Mouse (Mus musculus) hindbrain, embryonic 10.5 days (tissue): ENCODE measurements at regions not wholly inside any gene's neighbourhood (a gene's known extent, or its start where the extent isn't known, plus 50 kb on each side); places are given as distances from the start of the nearest gene placed in this dataset.

Source experiments
- DNase-seq: peaks from one replicate; pipeline ENCODE4 v3.0.0-alpha.2; 2017; ENCODE audit warnings: low spot score
- H3K27ac ChIP-seq: fragments of 300-500 bp; sonication (generic); 2 replicates; pipeline ENCODE4 v1.5.1; 2016; ENCODE audit warnings: mild to moderate bottlenecking, moderate library complexity
- H3K27me3 ChIP-seq: fragments of 300-500 bp; sonication (generic); 2 replicates; pipeline ENCODE4 v1.6.1; 2016; ENCODE audit warnings: mild to moderate bottlenecking; ENCODE audit not compliant: poor library complexity, insufficient read depth, severe bottlenecking
- H3K36me3 ChIP-seq: fragments of 300-500 bp; sonication (generic); 2 replicates; pipeline ENCODE4 v1.6.1; 2016; ENCODE audit warnings: mild to moderate bottlenecking, moderate library complexity
- H3K4me1 ChIP-seq: fragments of 300-500 bp; sonication (generic); replicated peaks from 2 replicates; pipeline ENCODE4 v1.6.1; 2016; ENCODE audit warnings: mild to moderate bottlenecking
- H3K4me3 ChIP-seq: fragments of 300-500 bp; sonication (generic); 2 replicates; pipeline ENCODE4 v1.5.1; 2016; ENCODE audit warnings: mild to moderate bottlenecking, moderate library complexity
- H3K9me3 ChIP-seq: fragments of 300-500 bp; sonication (generic); 2 replicates; pipeline ENCODE4 v1.6.1; 2016; ENCODE audit warnings: mild to moderate bottlenecking, moderate library complexity
- WGBS: fragments of 180-500 bp; shearing (Covaris S2); methylation state at CpG from one replicate; pipeline ENCODE4 v1.1.7; 2016; 5-methylcytosine and 5-hydroxymethylcytosine counted together

DNA sequence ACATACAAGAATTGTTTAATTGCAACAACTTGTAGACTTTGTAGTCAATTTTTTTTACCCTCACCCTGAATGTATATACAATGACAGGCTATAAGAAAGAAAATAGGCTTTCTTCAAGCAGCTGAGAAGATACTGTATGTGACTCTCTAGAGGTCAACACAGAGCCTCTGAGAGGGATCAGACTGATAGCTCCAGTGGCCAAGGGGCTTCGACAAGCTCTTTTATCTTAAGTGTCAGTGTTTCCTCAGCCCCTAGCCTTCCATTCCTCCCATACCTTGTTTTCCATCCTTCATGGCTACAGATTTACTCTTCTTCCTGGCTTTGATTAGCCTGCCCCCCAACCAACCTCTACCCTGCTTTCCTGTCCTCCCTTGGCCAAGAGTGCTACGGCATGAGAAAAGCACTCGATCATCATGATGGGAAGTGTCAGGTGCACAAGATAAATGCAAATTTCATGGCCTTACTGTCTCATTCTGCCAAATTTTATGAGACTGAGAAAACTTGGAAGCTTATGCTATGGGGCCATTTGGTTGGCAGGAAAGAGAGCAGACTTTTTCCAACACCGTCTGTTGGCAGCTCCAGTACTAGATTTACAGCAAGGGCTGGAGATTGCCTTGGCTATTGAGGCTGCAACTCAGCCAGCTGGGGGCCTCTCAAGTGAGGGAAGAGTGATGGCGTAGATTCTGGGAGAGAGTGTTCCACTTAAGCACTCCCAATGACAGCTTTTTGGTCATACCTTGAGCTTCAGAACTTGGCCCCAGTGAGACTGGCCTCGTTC lies 484.3 kb upstream of the Etaa1 start:
- H3K36me3 ChIP-seq = no peaks in the 10 kb centered on the region

DNA sequence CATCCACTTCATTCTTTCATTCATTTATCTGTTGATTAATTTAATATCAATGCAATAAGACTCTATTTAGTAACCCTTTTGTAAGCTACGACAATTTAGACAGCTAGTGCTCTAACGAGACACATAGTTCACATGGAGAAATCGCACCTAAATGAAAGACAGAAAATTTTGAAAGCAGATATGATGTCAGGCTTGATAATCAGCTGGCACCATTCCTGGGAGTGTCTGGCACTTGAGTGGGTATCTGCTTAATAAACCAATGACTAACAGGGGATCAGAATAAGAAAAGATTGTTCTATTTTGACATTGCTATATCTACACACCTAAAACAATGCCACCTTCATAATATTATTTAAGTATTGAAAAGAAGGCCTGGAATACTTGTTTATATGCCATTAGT lies 467.4 kb upstream of the Etaa1 start:
- no peak for DNase-seq
- Histone ChIP-seq H3K4me3 (no peak overlapping the region), H3K27ac (no peak overlapping the region), H3K27me3 (no peaks in the 10 kb centered on the region), H3K36me3 (no peaks in the 10 kb centered on the region), H3K9me3 (no peaks in the 10 kb centered on the region), H3K4me1 (no peaks in the 10 kb centered on the region)
- WGBS = 88% methylated on average over 3 of the region's 3 CpGs

More for the DNA sequence above, 484.3 kb upstream of the Etaa1 start:
- Histone ChIP-seq H3K9me3 (no peaks in the 10 kb centered on the region), H3K27ac (no peak overlapping the region), H3K4me1 (no peaks in the 10 kb centered on the region), H3K27me3 (no peaks in the 10 kb centered on the region), H3K4me3 (no peak overlapping the region)
- DNase-seq = no peak
- WGBS = 90% methylated on average over 6 of the region's 6 CpGs

DNA sequence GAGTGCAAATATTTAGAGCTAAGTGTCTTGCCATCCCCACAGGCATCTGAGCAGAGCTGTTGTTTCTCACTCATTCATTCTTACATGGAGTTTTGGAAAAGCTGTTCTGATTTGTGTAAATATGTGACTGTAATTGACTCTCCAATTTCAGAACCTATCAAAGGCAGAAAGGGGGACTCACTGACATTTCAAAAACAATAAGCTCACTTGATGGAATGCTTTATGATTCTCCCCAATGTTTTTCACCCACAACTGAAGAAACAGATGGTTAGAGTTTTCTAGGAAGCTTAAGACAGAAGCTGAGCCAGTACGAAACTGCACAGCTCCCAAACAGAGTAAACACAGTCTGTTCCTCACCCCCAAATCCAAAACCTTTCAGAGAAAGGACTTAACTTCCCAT lies 460.1 kb upstream of the Etaa1 start:
- Histone ChIP-seq H3K4me3 (no peak overlapping the region), H3K27me3 (no peaks in the 10 kb centered on the region), H3K4me1 (no peaks in the 10 kb centered on the region), H3K27ac (no peak overlapping the region), H3K36me3 (no peaks in the 10 kb centered on the region), H3K9me3 (no peaks in the 10 kb centered on the region)
- DNase-seq = no peak
- WGBS = 81% methylated on average over 1 of the region's 1 CpGs

- no peaks in the 10 kb centered on the region for H3K36me3 ChIP-seq
- H3K4me1 ChIP-seq = no peaks in the 10 kb centered on the region
- H3K27ac ChIP-seq = no peak overlapping the region
- H3K9me3 ChIP-seq = no peaks in the 10 kb centered on the region
- WGBS = 83% methylated on average over 8 of the region's 8 CpGs
- H3K27me3 ChIP-seq = no peaks in the 10 kb centered on the region
- no peak overlapping the region for H3K4me3 ChIP-seq
- DNase-seq = no peak
Observed at GRCm38 (mm10) chr11:18408071-18408752, 454.5 kb upstream of the Etaa1 start.

DNA sequence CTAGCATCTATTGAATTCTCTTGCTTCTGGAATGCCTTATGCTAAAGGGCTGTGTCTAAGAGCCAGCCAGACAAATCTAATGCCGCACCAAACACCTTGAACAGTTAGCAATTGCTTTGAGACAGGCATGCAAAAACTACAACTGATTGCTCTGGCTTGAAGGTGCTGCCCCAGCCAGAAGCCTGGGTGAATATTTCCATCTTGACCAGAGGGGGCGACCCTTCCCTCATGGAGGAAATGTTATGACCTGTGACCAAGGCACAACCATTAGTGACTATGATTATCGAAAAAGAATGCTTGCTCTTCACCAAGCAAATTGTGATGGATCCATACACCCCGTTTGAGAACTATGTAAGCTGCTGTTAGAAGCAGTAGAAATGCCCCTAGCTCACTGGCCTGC lies 445.9 kb upstream of the Etaa1 start:
- Histone ChIP-seq H3K27ac (no peak overlapping the region), H3K4me1 (0 out of 2 replicates have a peak, but pooled peaks cover 10% of the 10 kb centered on the region), H3K36me3 (no peaks in the 10 kb centered on the region), H3K27me3 (no peaks in the 10 kb centered on the region), H3K9me3 (no peaks in the 10 kb centered on the region), H3K4me3 (no peak overlapping the region)
- DNase-seq = no peak
- 63% methylated on average over 4 of the region's 4 CpGs for WGBS

- no peaks in the 10 kb centered on the region for H3K36me3 ChIP-seq
- H3K27ac ChIP-seq = no peak overlapping the region
- WGBS = 61% methylated on average over 6 of the region's 6 CpGs
- H3K9me3 ChIP-seq = no peaks in the 10 kb centered on the region
- H3K4me3 ChIP-seq = no peak overlapping the region
- H3K27me3 ChIP-seq = no peaks in the 10 kb centered on the region
- H3K4me1 ChIP-seq = 0 out of 2 replicates have a peak, but pooled peaks cover 10% of the 10 kb centered on the region
- DNase-seq = no peak
Observed at GRCm38 (mm10) chr11:18396397-18396796, 442.7 kb upstream of the Etaa1 start.

GRCm38 (mm10) chr11:18395631-18396030 lies 442.0 kb upstream of the Etaa1 start:
- Histone ChIP-seq H3K27ac (no peak overlapping the region), H3K9me3 (no peaks in the 10 kb centered on the region), H3K4me1 (0 out of 2 replicates have a peak, but pooled peaks cover 10% of the 10 kb centered on the region), H3K4me3 (no peak overlapping the region), H3K27me3 (no peaks in the 10 kb centered on the region), H3K36me3 (no peaks in the 10 kb centered on the region)
- DNase-seq = no peak
- 84% methylated on average over 4 of the region's 4 CpGs for WGBS

DNA sequence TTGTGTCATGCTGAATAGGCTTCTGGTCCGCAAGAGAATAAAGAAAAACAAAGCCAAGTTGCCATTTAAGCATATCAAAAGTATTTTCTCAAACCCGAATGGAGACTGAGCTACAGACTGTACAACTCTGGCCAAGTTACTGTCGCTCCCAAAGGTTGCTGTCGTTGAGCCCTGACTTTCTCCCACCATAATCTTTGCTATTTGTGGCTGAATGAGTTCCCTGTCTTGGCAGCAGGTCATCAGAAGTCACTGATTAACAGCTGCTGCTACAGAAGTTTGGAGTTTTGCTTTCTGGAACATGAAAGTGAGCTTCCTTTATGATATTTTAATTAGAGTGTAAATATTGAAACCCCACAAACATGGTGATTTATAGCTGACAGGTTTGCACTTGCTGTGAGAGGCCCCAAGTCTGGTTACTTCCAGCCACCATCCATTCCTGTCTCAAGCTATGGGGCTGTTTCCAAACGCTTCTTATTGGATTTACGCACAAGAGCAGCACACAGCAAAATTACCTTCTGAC lies 419.2 kb upstream of the Etaa1 start:
- H3K4me3 ChIP-seq = no peak overlapping the region
- no peak for DNase-seq
- WGBS = 91% methylated on average over 6 of the region's 6 CpGs
- H3K27me3 ChIP-seq = no peaks in the 10 kb centered on the region
- H3K4me1 ChIP-seq = peaks cover 13% of the 10 kb centered on the region
- H3K36me3 ChIP-seq = no peaks in the 10 kb centered on the region
- H3K27ac ChIP-seq = no peak overlapping the region
- H3K9me3 ChIP-seq = no peaks in the 10 kb centered on the region

- WGBS = 15% methylated on average over 3 of the region's 3 CpGs
- DNase-seq = no peak
- Histone ChIP-seq H3K9me3 (no peaks in the 10 kb centered on the region), H3K4me1 (peaks cover 13% of the 10 kb centered on the region), H3K36me3 (no peaks in the 10 kb centered on the region), H3K27me3 (no peaks in the 10 kb centered on the region), H3K27ac (0 out of 2 replicates have a peak overlapping the region, but pooled peaks have one; percentile 29), H3K4me3 (no peak overlapping the region)
Observed at GRCm38 (mm10) chr11:18371304-18371703, 417.6 kb upstream of the Etaa1 start.

DNA sequence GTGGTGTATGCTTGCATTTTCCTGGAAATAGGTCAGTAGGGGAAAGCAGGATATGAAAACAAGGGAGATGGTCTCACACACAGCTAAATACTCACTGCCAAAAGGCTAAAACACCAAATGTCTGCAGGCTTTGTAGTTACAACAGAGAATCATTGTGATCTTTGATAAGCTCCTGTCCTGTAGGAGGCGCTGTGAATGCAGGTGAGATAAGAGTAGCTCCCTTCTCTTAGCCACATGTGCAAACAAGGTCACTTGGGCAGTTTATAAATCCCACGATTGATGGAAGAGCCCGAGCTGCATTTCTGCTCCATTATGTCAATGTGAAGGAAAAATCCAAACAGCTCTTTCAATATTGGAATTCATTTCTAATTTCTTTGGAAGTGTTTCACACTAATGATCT lies 417.2 kb upstream of the Etaa1 start:
- Histone ChIP-seq H3K27ac (no peak overlapping the region), H3K4me3 (no peak overlapping the region), H3K27me3 (no peaks in the 10 kb centered on the region), H3K36me3 (no peaks in the 10 kb centered on the region), H3K9me3 (no peaks in the 10 kb centered on the region), H3K4me1 (peaks cover 13% of the 10 kb centered on the region)
- 28% methylated on average over 3 of the region's 3 CpGs for WGBS
- no peak for DNase-seq

DNA sequence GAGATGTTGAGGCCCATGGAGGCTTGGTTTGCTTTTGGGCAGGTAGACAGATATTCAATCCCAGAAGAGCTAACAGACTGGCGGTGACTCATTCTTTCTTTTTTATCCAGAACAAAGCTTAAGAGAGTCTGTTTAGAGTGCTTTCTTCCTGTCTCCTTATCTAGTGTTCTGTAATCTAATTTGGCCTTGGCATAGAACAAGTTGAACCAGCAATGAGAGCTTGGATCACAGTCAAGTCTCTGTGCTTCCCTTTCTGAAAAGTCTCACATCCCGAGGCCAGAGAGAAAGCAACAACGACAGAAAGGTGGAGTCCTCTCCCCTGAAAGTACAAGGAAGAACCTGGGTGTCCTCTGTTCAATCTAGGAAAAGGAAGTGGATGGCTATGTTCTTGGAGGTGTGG lies 401.2 kb upstream of the Etaa1 start:
- Histone ChIP-seq H3K36me3 (no peaks in the 10 kb centered on the region), H3K4me1 (no peaks in the 10 kb centered on the region), H3K27me3 (no peaks in the 10 kb centered on the region), H3K9me3 (no peaks in the 10 kb centered on the region), H3K27ac (no peak overlapping the region), H3K4me3 (no peak overlapping the region)
- no peak for DNase-seq
- 81% methylated on average over 3 of the region's 3 CpGs for WGBS

- no peak overlapping the region for H3K27ac ChIP-seq
- WGBS = 89% methylated on average over 4 of the region's 4 CpGs
- no peaks in the 10 kb centered on the region for H3K9me3 ChIP-seq
- no peaks in the 10 kb centered on the region for H3K4me1 ChIP-seq
- no peak for DNase-seq
- H3K36me3 ChIP-seq = no peaks in the 10 kb centered on the region
- H3K27me3 ChIP-seq = no peaks in the 10 kb centered on the region
- H3K4me3 ChIP-seq = no peak overlapping the region
Observed at GRCm38 (mm10) chr11:18354156-18354555, 400.5 kb upstream of the Etaa1 start.

- no peaks in the 10 kb centered on the region for H3K4me1 ChIP-seq
- no peaks in the 10 kb centered on the region for H3K27me3 ChIP-seq
- whole genome bisulfite sequencing = 89% methylated on average over 3 of the region's 3 CpGs
- H3K9me3 ChIP-seq = no peaks in the 10 kb centered on the region
- no peaks in the 10 kb centered on the region for H3K36me3 ChIP-seq
- H3K4me3 ChIP-seq = no peak overlapping the region
- no peak overlapping the region for H3K27ac ChIP-seq
- no peak for DNase-seq
Observed at GRCm38 (mm10) chr11:18347841-18348240, 394.2 kb upstream of the Etaa1 start.
